Mouse (Mus musculus): ENCODE measurements around the gene Zfp64. TPM values are rescaled to one million over a fixed set of nuclear protein-coding genes. Genes with fewer than 3 reads are reported as not detected.

The Zfp64 gene
- total RNA-seq (2014; rRNA removed; ENCODE audit: low replicate concordance), result 15.4 and 19.9 TPM in 2 replicates
- polyA plus RNA-seq (2015; fragmentation: Nextera tagmentation; extraction: Ambion mirVana), result 10.0 and 10.9 TPM in 2 replicates

DNA sequence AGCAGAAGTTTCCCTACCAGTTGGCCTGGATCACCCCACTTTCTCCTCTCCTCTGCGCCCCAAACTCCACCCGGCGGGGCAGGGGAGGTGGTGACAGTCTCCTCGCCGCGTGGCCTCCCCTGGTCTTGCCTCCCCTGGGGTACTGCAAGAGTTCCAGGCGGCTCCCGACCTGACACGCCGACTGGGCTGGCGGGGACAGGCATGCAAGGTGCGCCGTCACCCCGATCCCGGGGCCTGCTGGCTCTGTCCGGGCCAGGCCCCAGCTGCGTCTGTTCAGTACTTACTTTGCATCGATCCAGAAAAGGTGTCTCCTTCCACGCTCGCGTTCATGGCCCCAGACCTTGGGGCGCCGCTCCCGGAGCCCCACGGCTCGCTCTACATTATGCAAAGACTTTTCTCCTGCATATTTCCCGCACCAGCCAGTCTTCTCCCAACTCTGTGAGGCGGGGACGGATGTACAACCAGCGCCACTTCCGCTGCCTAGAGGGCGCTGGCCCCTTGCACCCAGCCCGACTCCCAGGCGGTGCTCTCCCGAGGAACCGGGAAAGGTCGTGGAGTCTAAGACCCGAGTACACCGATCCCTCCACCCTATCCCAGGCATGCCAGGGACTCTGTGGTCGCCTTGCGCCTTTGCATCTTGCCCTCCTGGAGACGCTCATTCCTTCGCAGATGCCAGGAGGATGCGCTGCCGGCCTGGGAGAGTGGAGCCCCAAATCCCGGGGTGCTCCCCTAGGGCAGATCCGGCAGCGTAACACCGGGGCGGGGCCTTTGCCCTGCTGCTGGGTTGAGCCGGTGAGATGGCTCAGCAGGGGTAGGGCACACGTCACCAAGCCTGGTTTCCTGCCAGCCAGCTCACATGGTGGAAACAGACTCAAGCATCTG, at the start of gene Zfp64:
Zfp64 (minus strand) TSS at position 753 of the 882 bp plus-strand sequence.
- under 1% methylated on average over 52 of the region's 52 CpGs for WGBS
- Histone ChIP-seq H3K27me3 (ENCODE audit: control insufficient read depth, insufficient read depth, low read length) (no peaks in the 10 kb centered on the region), H3K36me3 (replicated peaks; ENCODE audit: control insufficient read depth, insufficient read depth, low read length) (peaks cover 14% of the 10 kb centered on the region), H3K4me2 (ENCODE audit: low read depth, low read length) (peak within 1 kb of the TSS; percentile 88), H3K27ac (ENCODE audit: low read depth) (peak within 1 kb of the TSS; percentile 92), H3K4me3 (ENCODE audit: low read depth, low read length) (peak within 1 kb of the TSS; percentile 76), H3K9me3 (replicated peaks; ENCODE audit: control insufficient read depth, low read length) (no peaks in the 10 kb centered on the region), H3K4me1 (ENCODE audit: control insufficient read depth, insufficient read depth) (0 out of 2 replicates have a peak, but pooled peaks cover 6% of the 10 kb centered on the region), H3K9ac (replicated peaks; ENCODE audit: low read depth, low read length) (peak within 1 kb of the TSS; percentile 90)
- DNase-seq (ENCODE audit: low spot score) (peak; percentile 83), ATAC-seq (ENCODE audit: insufficient read depth, low read depth) (peak; percentile 93)
- TF ChIP-seq EP300 (IDR thresholded peaks at IDR 0.05; ENCODE audit: low read depth) (no peak), CTCF (IDR thresholded peaks at IDR 0.05; ENCODE audit: low read depth) (peak; percentile 55)

DNA sequence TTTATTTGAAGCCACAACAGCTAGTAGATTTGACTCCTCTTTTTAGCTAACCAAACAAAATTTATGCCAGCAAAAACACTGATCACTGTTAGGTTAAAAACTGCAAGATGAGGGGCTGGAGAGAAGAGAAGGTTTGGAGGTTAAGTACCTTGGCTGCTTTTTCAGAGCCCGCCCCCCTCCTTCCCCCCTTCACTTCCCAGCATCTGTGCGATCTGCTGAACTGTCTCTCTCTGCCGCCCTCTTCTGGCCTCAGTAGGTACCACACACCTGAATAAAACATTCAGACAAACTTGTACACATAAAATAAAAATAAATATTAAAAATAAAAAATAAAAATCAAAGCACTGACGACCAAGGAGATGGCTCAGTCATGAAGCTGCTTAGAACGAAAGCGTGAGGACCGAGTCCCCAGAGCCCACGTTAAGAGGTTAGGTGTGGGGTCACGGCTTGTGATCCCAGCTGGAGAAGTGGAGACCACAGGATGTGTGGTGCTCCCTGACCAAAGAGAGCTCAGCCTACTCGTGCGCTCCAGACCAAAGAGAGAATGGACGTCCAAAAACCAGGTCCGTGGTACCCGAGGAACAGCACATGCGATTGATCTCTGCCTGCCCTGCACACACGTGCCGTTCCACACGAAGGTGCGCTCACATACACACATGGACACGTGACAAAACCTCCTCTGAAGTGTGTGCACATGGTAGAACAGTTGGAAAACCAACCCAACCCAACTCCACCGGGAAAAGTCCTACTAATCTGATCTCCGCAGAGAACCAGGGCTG, 37.4 kb upstream of the Zfp64 start:
- Histone ChIP-seq H3K27me3 (ENCODE audit: control insufficient read depth, insufficient read depth, low read length) (no peaks in the 10 kb centered on the region), H3K27ac (ENCODE audit: low read depth) (no peak overlapping the region), H3K4me1 (ENCODE audit: control insufficient read depth, insufficient read depth) (no peaks in the 10 kb centered on the region), H3K9me3 (replicated peaks; ENCODE audit: control insufficient read depth, low read length) (no peaks in the 10 kb centered on the region), H3K9ac (replicated peaks; ENCODE audit: low read depth, low read length) (no peak overlapping the region), H3K4me3 (ENCODE audit: low read depth, low read length) (no peak overlapping the region), H3K36me3 (replicated peaks; ENCODE audit: control insufficient read depth, insufficient read depth, low read length) (no peaks in the 10 kb centered on the region), H3K4me2 (ENCODE audit: low read depth, low read length) (no peak overlapping the region)
- DNase-seq (ENCODE audit: low spot score), result peak; percentile 8
- no peak for ATAC-seq (ENCODE audit: insufficient read depth, low read depth)
- WGBS, result 73% methylated on average over 22 of the region's 22 CpGs
- TF ChIP-seq CTCF (IDR thresholded peaks at IDR 0.05; ENCODE audit: low read depth) (peak; percentile 41), EP300 (IDR thresholded peaks at IDR 0.05; ENCODE audit: low read depth) (no peak)

DNA sequence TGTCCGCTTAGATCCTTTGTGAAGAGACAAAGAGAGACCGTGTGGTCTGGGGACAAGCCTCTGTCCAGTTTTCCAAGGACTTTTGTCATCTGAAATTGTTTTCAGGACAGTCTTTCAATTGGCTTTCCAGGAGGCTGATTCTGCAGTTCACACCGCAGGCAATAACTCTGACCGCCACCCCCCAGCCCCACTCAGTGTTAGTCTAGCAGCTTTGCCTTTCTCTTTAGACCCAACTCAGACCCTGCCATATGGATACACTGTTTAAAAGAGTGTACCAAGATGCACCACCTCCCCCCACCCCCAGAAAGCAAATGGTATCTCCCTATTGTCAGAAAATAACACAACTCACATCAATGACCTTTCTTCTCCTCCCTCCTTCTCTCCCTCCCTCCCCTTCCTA, 35.6 kb upstream of the Zfp64 start:
- Histone ChIP-seq H3K9me3 (replicated peaks; ENCODE audit: control insufficient read depth, low read length) (no peaks in the 10 kb centered on the region), H3K4me2 (ENCODE audit: low read depth, low read length) (no peak overlapping the region), H3K4me1 (ENCODE audit: control insufficient read depth, insufficient read depth) (no peaks in the 10 kb centered on the region), H3K4me3 (ENCODE audit: low read depth, low read length) (no peak overlapping the region), H3K36me3 (replicated peaks; ENCODE audit: control insufficient read depth, insufficient read depth, low read length) (no peaks in the 10 kb centered on the region), H3K27ac (ENCODE audit: low read depth) (no peak overlapping the region), H3K27me3 (ENCODE audit: control insufficient read depth, insufficient read depth, low read length) (no peaks in the 10 kb centered on the region), H3K9ac (replicated peaks; ENCODE audit: low read depth, low read length) (no peak overlapping the region)
- WGBS, result 83% methylated on average over 4 of the region's 4 CpGs
- ATAC-seq (ENCODE audit: insufficient read depth, low read depth) (no peak), DNase-seq (ENCODE audit: low spot score) (no peak)
- TF ChIP-seq EP300 (IDR thresholded peaks at IDR 0.05; ENCODE audit: low read depth) (no peak), CTCF (IDR thresholded peaks at IDR 0.05; ENCODE audit: low read depth) (no peak)

DNA sequence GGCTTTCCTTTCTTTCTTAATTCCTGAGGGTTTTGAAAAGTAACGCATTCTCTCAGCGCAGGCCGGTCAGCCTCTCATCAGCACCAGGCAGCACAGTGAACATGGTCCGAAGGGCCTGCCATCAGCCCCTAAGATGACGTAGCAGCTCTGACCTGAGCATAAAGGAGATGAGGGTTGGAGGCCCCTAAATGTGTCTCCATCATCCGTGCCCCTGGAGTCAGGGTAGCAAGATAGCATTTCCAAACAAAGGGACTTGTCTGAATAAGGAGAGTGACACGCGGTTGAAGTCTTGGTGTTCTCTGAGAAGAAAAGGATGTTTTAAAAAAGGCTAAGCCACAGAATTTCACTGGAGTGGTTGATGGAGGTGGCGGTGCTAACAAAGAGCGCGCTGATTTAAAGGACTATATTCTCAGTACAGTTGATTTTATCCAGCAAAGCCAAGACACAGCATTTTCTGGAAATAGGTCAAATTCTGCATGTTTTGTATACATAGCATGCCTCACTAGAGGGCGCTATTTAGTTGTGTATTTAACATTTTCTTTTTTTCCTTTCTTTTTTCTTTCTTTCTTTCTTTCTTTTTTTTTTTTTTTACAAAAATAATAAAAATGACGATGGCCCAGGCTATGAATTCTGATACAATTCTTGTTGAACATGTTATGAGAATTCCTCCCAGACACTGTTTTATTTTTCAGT, 34.8 kb upstream of the Zfp64 start:
- no peak for DNase-seq (ENCODE audit: low spot score)
- no peak overlapping the region for H3K4me3 ChIP-seq (ENCODE audit: low read depth, low read length)
- WGBS, result 56% methylated on average over 13 of the region's 13 CpGs
- no peak for TF ChIP-seq EP300 (IDR thresholded peaks at IDR 0.05; ENCODE audit: low read depth)
- TF ChIP-seq CTCF (IDR thresholded peaks at IDR 0.05; ENCODE audit: low read depth), result peak; percentile 44
- H3K4me2 ChIP-seq (ENCODE audit: low read depth, low read length), result no peak overlapping the region
- H3K36me3 ChIP-seq (replicated peaks; ENCODE audit: control insufficient read depth, insufficient read depth, low read length), result no peaks in the 10 kb centered on the region
- H3K27me3 ChIP-seq (ENCODE audit: control insufficient read depth, insufficient read depth, low read length), result no peaks in the 10 kb centered on the region
- no peak for ATAC-seq (ENCODE audit: insufficient read depth, low read depth)
- no peak overlapping the region for H3K27ac ChIP-seq (ENCODE audit: low read depth)
- H3K9ac ChIP-seq (replicated peaks; ENCODE audit: low read depth, low read length), result no peak overlapping the region
- H3K9me3 ChIP-seq (replicated peaks; ENCODE audit: control insufficient read depth, low read length), result peaks cover 3% of the 10 kb centered on the region; the same call in 1 of the 2 replicates
- H3K4me1 ChIP-seq (ENCODE audit: control insufficient read depth, insufficient read depth), result no peaks in the 10 kb centered on the region

DNA sequence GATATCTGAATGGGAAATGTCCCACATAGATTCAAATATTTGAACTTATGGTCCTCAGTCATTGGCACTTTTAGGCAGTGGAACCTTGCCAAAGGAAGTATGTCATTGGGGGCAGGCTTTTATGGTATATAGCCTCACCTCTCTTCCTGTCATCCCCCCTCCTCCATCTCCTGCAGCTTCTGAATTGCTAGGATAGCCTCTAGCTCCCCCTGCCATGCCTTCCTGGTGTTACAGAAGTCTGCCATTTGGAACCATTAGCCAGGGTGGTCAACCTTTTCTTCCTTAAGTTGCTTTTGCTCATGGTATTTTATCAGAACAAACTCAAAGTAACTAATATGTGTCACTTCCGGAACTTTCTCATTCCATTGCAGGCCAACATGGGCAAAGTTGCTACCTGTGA, 32.7 kb upstream of the Zfp64 start:
- H3K4me3 ChIP-seq (ENCODE audit: low read depth, low read length), result no peak overlapping the region
- WGBS, result 80% methylated on average over 1 of the region's 1 CpGs
- no peak for ATAC-seq (ENCODE audit: insufficient read depth, low read depth)

More for the DNA sequence above, 32.7 kb upstream of the Zfp64 start:
- Histone ChIP-seq H3K9ac (replicated peaks; ENCODE audit: low read depth, low read length) (no peak overlapping the region), H3K9me3 (replicated peaks; ENCODE audit: control insufficient read depth, low read length) (peaks cover 3% of the 10 kb centered on the region; the same call in 1 of the 2 replicates), H3K4me2 (ENCODE audit: low read depth, low read length) (no peak overlapping the region), H3K27me3 (ENCODE audit: control insufficient read depth, insufficient read depth, low read length) (no peaks in the 10 kb centered on the region), H3K4me1 (ENCODE audit: control insufficient read depth, insufficient read depth) (no peaks in the 10 kb centered on the region), H3K27ac (ENCODE audit: low read depth) (no peak overlapping the region), H3K36me3 (replicated peaks; ENCODE audit: control insufficient read depth, insufficient read depth, low read length) (no peaks in the 10 kb centered on the region)
- TF ChIP-seq CTCF (IDR thresholded peaks at IDR 0.05; ENCODE audit: low read depth), result no peak
- TF ChIP-seq EP300 (IDR thresholded peaks at IDR 0.05; ENCODE audit: low read depth), result no peak
- no peak for DNase-seq (ENCODE audit: low spot score)
